Mouse (Mus musculus): ENCODE data around the gene Denr.

GRCm38 (mm10) chr5:123886365-123886764 lies 20.6 kb upstream of the Denr start:
- TF ChIP-seq ZC3H11A (IDR thresholded peaks at IDR 0.05; ENCODE audit: borderline replicate concordance, low read depth, low read length) = no peak
- TF ChIP-seq HCFC1 (IDR thresholded peaks at IDR 0.05; ENCODE audit: borderline replicate concordance, insufficient read depth, low read length) = no peak
- TF ChIP-seq ZNF384 (IDR thresholded peaks at IDR 0.05; ENCODE audit: low read depth, low read length) = no peak
- no peak for TF ChIP-seq MAFK (IDR thresholded peaks at IDR 0.05; ENCODE audit: insufficient read depth, low read depth, low read length)
- no peak for TF ChIP-seq CHD2 (IDR thresholded peaks at IDR 0.05; ENCODE audit: low read depth, low read length)

All from ES-E14 (cell line).